Mouse (Mus musculus) central nervous system, embryonic 11.5 days (tissue): Measurements from ENCODE around the gene Sdr9c7. TPM values are rescaled to one million over a fixed set of nuclear protein-coding genes. Genes with fewer than 3 reads are reported as not detected.

Source experiments
- polyA plus RNA-seq: library from polyadenylated mRNA; depleted of rRNA; stranded (reverse); fragments of >200 nt; gene quantifications from 2 replicates; pipeline ENCODE4 v1.2.3, GENCODE M21; 2012; rRNA removed

The Sdr9c7 gene
- polyA plus RNA-seq = 0.02 TPM in 1 of 2 replicates, not detected in the other

GRCm38 (mm10) chr10:127898218-127898617, at the start of gene Sdr9c7:
Gene Sdr9c7, plus strand, starts transcription at chr10:127898518.

GRCm38 (mm10) chr10:127849628-127850027, 48.7 kb upstream of the Sdr9c7 start, which contains the start of gene Rdh19:
Gene Rdh19, plus strand, starts transcription at chr10:127849928.

GRCm38 (mm10) chr10:127866232-127866631, 32.1 kb upstream of the Sdr9c7 start, which contains the start of gene Rdh16f2:
Gene Rdh16f2, plus strand, starts transcription at chr10:127866474.

DNA sequence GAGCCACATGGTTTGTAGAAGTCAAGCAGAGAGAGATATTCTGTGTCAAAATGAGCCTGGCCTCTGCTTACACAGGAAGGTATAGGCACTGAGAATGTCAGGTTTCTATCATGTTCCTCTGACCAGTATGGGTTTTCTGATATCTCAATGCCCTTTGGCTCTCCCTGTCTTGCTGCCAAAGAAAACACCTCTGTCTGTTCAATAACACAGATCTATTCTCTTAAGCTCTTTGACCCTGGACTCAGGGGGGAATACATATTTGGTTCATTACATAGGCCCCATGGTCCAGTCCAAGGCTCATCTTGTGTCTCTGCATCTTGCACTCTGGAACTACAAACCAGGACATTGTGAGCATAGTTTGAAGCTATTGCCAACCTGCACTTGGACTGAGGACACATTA, 9.7 kb upstream of the Sdr9c7 start, which contains the start of gene Rdh7:
TSS of gene Rdh7 (minus strand) at position 213 of the 400 bp plus-strand sequence.

Other genes starting within 250 kb of the Sdr9c7 start
- gene Nemp1, start 231.6 kb upstream of the Sdr9c7 start, polyA plus RNA-seq = 12.5 and 14.6 TPM in 2 replicates
- gene Nab2, start 229.9 kb upstream of the Sdr9c7 start, polyA plus RNA-seq = 16.4 and 26.1 TPM in 2 replicates
- 2.7 and 4.1 TPM in 2 replicates for gene Myo1a, start 193.3 kb upstream of the Sdr9c7 start, polyA plus RNA-seq
- 1.9 and 8.4 TPM in 2 replicates for gene Tac2, start 174.0 kb upstream of the Sdr9c7 start, polyA plus RNA-seq
- 17.2 and 19.3 TPM in 2 replicates for gene Zbtb39, start 159.0 kb upstream of the Sdr9c7 start, polyA plus RNA-seq
- gene Gpr182, start 146.8 kb upstream of the Sdr9c7 start, polyA plus RNA-seq = 0.74 and 1.6 TPM in 2 replicates
- 0.06 and 0.11 TPM in 2 replicates for gene Rdh1, start 138.8 kb upstream of the Sdr9c7 start, polyA plus RNA-seq
- gene Rdh16f1, start 138.7 kb upstream of the Sdr9c7 start, polyA plus RNA-seq = 0.21 TPM in 1 of 2 replicates, not detected in the other
- gene Rdh9, start 122.1 kb upstream of the Sdr9c7 start, polyA plus RNA-seq = 0.06 TPM in 1 of 2 replicates, not detected in the other
- not detected in 2 replicates for gene Rdh16, start 97.4 kb upstream of the Sdr9c7 start, polyA plus RNA-seq
- not detected in 2 replicates for gene Rdh19, start 48.6 kb upstream of the Sdr9c7 start, polyA plus RNA-seq
- not detected in 2 replicates for gene Rdh16f2, start 32.0 kb upstream of the Sdr9c7 start, polyA plus RNA-seq
- gene Rdh7, start 9.7 kb upstream of the Sdr9c7 start, polyA plus RNA-seq = not detected in 2 replicates
- gene Hsd17b6, start 109.1 kb downstream of the Sdr9c7 start, polyA plus RNA-seq = not detected in 2 replicates
- gene Prim1, start 116.7 kb downstream of the Sdr9c7 start, polyA plus RNA-seq = 73.8 and 80.4 TPM in 2 replicates
- gene Naca, start 137.1 kb downstream of the Sdr9c7 start, polyA plus RNA-seq = 619 and 820 TPM in 2 replicates
- 129 and 150 TPM in 2 replicates for gene Ptges3, start 160.4 kb downstream of the Sdr9c7 start, polyA plus RNA-seq
- gene Atp5b, start 184.8 kb downstream of the Sdr9c7 start, polyA plus RNA-seq = 1,057 and 1,253 TPM in 2 replicates
- gene Baz2a, start 193.1 kb downstream of the Sdr9c7 start, polyA plus RNA-seq = 31.9 and 36.9 TPM in 2 replicates